Mouse (Mus musculus) layer of hippocampus, postnatal 10 days (tissue): ENCODE results near the gene Myo3b. TPM values are rescaled to one million over a fixed set of nuclear protein-coding genes. Genes with fewer than 3 reads are reported as not detected.
A peak's percentile ranks its signal among the peaks of the same experiment; 100 is the strongest.

Experiments
- DNase-seq, 2 experiments: peaks; one replicate each; pipeline ENCODE4 v3.0.0; 2021; ENCODE audit warnings: low spot score in 2 of 2
- total RNA-seq, 2 experiments: library from RNA; stranded (reverse); gene quantifications; 2 replicates each; pipeline ENCODE4 v1.2.3; 2021

Myo3b gene
- total RNA-seq, 2 experiments from 2014 or later = 1.5 to 1.6 TPM

DNA sequence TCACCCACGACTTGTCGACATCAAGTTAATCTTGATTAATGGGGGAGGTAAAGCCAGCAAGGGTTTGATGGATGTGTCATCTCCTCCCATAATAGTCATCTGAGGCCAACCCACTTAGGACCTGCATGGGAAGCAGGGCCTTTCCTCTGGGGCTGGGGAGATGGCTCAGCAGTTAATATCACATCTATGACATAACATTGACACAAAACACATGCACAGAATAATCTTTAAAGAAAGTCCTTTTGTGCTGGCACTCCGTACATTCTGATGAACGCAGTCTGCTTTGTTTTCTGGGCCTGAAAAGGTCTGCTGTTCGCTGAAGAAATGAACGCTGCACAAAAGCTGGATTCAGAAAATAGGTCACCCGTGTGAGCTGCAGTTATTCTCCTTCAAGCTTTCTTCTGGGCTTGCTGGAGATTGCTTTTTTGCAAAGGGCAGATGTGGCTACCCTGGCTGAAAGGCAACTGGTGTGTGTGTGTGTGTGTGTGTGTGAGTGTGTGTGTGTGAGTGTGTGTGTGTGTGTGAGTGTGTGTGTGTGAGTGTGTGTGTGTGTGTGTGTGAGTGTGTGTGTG, 26.9 kb downstream of the Myo3b start:
- DNase-seq = no peak

GRCm38 (mm10) chr2:70066338-70067022, 27.6 kb downstream of the Myo3b start:
- DNase-seq = no peak

DNA sequence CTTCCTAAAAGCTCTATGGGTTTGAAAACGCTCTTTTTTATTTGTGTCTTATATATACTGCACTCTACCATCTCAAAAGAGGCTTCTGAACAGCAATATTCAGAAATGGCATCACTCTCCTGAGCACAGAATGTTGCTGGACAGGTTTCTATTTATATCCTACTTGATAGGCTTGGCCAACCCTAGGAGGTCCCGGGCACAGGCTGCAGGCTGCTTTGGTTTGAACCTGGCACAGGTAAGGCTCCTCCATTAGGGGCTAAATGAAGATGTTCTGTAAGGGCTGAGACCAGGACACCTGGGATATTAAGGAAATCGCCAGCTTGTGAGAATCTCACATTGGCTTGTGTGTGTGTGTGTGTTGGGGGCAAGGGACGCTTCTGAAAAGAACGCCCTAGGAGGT, 30.9 kb downstream of the Myo3b start:
- DNase-seq = no peak

DNA sequence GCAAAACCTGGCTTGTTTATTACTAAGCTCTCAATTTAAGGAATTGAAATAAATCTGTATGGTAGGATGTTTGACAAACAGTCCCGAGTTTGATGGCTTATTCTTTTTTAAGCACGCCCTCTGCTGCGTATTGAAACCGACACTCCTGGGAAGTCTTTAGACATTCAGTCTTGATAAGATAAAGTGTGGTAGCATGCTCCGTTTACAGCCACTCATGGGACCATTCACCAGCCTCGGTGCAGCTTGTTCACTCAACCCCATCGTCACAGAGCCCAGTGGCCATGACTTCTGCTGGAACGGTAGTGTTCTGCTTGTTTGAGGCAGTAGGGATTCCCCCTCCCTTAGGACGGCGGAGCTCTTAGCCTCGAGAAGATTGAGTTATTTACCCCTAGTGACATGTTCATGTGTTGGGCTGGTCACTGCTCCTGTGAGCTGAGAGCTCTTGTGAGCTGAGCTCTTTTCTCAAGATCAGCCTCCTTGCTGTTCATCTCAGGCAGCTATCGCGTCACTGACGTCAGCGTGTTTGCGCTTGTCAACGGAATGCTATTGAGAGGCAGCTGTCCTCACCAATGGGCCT, 44.6 kb downstream of the Myo3b start:
- no peak for DNase-seq

DNA sequence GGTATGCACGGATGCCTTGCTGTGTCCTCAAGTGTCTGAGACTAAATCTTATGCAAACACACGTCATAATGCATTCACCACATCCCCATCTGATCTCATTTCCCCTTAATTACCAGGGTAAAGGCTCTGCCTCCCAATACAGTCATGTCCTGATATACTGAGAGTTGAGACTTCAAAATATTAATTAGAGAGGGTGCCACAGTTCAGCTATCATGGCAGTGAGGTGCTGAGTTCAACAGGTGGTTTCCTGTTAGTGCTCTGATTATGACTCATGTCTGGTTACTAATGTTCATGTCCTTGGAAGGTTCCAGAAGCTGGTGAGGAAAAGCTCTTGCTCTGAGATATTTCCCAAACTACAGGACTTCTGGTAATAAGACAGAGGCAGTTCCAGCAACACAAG, 52.3 kb downstream of the Myo3b start:
- DNase-seq = no peak

GRCm38 (mm10) chr2:70091801-70092522, 53.0 kb downstream of the Myo3b start:
- no peak for DNase-seq

- DNase-seq = no peak
These were observed 53.7 kb downstream of the Myo3b start for GRCm38 (mm10) chr2:70092665-70093064.

DNA sequence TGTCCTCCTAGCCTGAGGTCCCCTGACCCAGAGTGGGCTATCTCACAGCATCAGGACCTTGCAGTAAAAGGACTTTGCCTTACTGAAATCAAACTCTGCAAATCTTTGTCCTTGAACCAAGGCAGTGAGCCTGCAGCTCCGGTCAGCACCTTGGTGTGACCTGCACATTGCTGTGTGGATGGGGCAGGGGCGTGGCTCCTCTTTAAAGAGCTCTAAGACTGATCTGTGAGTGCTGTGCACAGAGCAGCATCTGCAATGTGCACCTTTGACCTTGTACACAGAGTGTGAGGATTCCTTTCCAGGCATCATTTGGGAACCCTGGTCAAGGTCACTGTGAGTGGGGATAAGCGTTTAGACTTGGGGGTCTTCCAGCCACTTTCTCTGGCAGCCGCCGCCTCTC, 55.5 kb downstream of the Myo3b start:
- DNase-seq = no peak

DNA sequence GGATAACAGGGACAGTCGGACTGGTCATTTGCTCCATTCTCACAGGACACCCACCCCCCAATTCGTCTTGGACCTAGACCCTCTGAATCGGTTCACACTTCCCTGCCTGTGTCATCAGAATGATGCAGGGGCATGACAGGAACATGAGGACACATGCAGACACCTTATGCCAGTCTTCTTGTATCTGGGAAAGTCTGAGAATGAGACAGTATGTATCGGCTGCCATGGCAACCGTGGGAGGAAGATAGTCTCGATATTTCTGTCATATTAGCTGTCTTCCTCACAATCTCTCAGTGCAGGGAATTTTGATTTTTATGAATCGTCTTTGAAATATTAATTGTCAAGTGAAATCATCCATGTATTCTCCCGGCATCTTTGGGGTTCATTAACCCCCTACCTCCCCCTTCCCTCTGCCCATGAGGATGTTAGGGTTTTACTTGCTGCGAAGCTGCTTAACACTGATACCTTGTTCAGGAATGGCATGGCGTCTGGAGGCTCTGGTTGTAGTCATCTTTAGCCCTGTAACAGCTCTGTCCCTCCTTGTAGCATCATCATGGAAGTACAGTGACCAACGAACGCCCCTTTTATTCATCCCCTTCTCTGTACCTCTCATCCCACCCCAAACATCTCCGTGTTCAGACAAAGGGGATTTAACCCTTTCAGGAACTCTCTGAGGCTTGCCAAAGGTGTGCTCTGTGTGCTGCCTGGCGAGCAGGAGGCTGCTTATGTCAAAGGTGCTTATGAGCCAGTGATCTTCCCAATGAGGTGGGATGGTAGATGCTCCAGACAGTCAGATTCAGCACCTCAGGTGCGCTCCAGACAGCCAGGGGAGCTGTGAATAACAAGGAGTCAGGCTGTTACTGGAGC, 58.5 kb downstream of the Myo3b start:
- DNase-seq = peak; percentile 32 to 43

DNA sequence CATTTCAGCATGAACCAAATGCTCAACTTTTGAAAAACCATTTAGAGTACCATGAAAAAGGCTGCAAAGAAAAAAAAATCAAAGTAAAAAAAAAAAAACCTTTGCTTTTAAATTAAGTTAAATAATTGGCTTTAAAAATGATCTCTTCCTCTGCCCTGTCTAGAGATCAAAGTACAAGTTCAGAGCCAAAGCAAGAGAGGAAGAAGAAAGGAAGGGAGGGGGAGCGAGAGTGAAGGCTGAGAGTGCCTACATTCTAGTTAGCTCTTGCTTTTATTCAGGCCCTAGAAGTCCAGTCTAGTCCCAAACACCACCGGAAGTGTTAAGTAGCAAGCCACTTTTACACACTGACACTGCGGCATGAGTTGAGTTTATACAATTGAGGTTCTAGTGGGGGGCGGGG, 60.5 kb downstream of the Myo3b start:
- DNase-seq = no peak

DNA sequence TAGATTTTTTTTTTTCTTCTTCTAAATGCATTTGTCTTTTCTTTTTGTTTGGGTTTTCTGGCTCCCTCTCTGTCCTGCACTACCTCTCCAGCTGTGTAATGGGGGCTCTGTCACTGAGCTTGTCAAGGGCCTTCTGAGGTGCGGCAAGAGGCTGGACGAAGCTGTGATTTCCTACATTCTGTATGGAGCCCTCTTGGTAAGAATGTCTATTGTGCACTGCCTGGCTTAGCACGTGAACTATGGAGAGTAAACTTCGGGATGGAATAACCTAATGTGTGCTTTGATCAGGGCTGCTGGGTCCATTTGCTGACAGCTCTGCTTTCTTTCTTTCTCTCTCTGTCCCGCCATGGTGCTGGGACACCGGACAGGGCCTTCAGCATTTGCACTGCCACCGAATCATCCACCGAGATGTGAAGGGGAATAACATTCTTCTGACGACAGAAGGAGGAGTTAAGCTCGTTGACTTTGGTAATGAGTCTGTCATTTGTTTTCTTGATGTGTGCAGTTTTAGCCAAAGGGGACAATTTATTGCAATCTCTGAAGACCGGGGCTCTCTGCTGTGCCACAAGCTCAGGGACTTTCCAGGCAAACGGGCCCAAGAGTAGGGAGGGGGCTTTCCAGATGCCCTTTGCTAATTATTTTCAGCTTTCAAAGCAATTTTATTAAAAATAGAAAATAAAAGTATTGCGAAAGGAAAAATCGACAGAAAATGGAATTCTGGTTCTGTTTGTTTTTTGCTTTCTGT, 66.5 kb downstream of the Myo3b start:
- DNase-seq = no peak

- DNase-seq = no peak
These were observed 70.1 kb downstream of the Myo3b start for GRCm38 (mm10) chr2:70109010-70109409.

- peak in 1 of 2 experiments; percentile 27 for DNase-seq
These were observed 75.2 kb downstream of the Myo3b start for GRCm38 (mm10) chr2:70113798-70114782.

GRCm38 (mm10) chr2:70118376-70119264, 79.7 kb downstream of the Myo3b start:
- no peak for DNase-seq

- no peak for DNase-seq
These were observed 80.3 kb downstream of the Myo3b start for GRCm38 (mm10) chr2:70119265-70119663.

DNA sequence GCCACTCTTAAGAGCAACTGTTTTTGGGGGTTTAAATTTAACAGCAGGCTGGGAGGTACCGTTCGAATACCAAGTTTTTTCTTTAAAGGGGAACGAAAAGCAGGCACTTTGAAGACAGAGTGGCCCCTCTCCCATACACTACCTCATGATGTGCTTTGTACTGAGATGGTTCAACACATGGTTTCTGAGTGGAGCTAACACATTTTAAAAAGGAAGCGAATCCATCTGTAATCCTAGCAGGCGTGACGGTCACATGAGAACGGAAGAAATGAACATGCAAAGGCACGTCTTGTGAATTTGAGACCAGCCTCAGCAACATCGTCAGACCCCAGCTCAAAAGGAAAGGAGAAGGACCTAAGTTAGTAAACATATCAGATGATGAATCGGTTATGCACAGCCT, 87.4 kb downstream of the Myo3b start:
- DNase-seq = no peak

DNA sequence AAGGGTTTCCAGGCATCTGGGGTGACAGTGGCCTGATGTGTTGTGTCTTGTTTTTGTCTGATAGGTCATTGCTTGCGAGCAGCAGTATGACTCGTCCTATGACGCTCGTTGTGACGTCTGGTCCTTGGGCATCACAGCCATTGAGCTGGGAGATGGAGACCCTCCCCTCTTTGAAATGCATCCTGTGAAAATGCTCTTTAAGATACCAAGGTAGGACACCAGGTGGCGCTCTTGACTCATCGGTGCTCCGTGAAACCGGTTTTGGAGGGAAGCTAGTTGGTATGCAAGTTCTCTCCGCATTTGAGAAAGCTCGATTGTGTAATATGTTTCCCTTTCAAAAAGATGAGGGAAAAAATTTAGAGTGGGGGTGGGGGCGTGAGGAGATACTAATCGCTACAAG, 87.9 kb downstream of the Myo3b start:
- peak; percentile 97 to 98 for DNase-seq
